ENCODE assay signal across 13 mouse cellular contexts in genomic region chr7:64505571-64505970, GRCm38 (mm10). TPM values are rescaled to one million over a fixed set of nuclear protein-coding genes. Genes with fewer than 3 reads are reported as not detected.
DNase-seq lines count a peak whose midpoint lies in the region; ATAC-seq lines count a peak whose summit lies in the region.
"Had no signal": no experiment of that assay in that cellular context is flagged by ENCODE, and none has a peak within 500 bp of the region (broad histone marks: within the 10 kb centered on the region; RNA-seq: fewer than 3 reads in every experiment).

No protein-coding gene starts in this region.

- H3K9ac ChIP-seq in midbrain, embryonic 11.5 days (ENCODE audit: low read length): no peak overlapping the region
- peak overlapping the region; percentile 22; the same call in 1 of the 2 replicates for H3K9ac ChIP-seq in hindbrain, embryonic 16.5 days (ENCODE audit: low read depth, low read length)
- no peak overlapping the region for H3K9ac ChIP-seq in neural tube, embryonic 14.5 days (replicated peaks; ENCODE audit: low read depth, low read length)
- H3K9ac ChIP-seq: liver, postnatal 0 days had no signal

- DNase-seq in cerebellum, adult 11 months: peak; percentile 18
- peak; percentile 35 for DNase-seq in midbrain, embryonic 11.5 days (ENCODE audit: low spot score, missing footprints)
- DNase-seq in midbrain, embryonic 10.5 days (ENCODE audit: low spot score): no peak
- no peak for DNase-seq in embryo, embryonic 10.5 days (ENCODE audit: low spot score)
- no peak for DNase-seq in lung, postnatal 36 days
- DNase-seq: heart, adult 2 months; liver, postnatal 0 days; thymus, postnatal 25 days had no signal

- no peak overlapping the region for H3K4me3 ChIP-seq in midbrain, embryonic 11.5 days (ENCODE audit: low read depth, low read length)
- H3K4me3 ChIP-seq in midbrain, embryonic 10.5 days: no peak overlapping the region
- no peak overlapping the region for H3K4me3 ChIP-seq in hindbrain, embryonic 16.5 days (ENCODE audit: low read length)
- H3K4me3 ChIP-seq in neural tube, embryonic 14.5 days (ENCODE audit: low read depth, low read length): no peak overlapping the region
- H3K4me3 ChIP-seq: heart, adult 2 months; myocyte had no signal

- no peak overlapping the region for H3K27ac ChIP-seq in midbrain, embryonic 11.5 days (ENCODE audit: low read depth, low read length)
- H3K27ac ChIP-seq in midbrain, embryonic 10.5 days (replicated peaks): no peak overlapping the region
- peak overlapping the region; percentile 17; the same call in 1 of the 2 replicates for H3K27ac ChIP-seq in hindbrain, embryonic 16.5 days (ENCODE audit: low read depth, low read length)
- 0 out of 2 replicates have a peak overlapping the region, but pooled peaks have one; percentile 4 for H3K27ac ChIP-seq in neural tube, embryonic 14.5 days (ENCODE audit: low read depth, low read length)
- H3K27ac ChIP-seq: heart, adult 2 months had no signal

- H3K27me3 ChIP-seq in midbrain, embryonic 11.5 days (ENCODE audit: control insufficient read depth, insufficient read depth, low read length): peaks cover 5% of the 10 kb centered on the region
- H3K27me3 ChIP-seq in midbrain, embryonic 10.5 days (ENCODE audit: low read depth, poor library complexity, severe bottlenecking): peaks cover 26% of the 10 kb centered on the region
- H3K27me3 ChIP-seq in hindbrain, embryonic 16.5 days (replicated peaks; ENCODE audit: control insufficient read depth, insufficient read depth, low read length): no peaks in the 10 kb centered on the region
- no peaks in the 10 kb centered on the region for H3K27me3 ChIP-seq in neural tube, embryonic 14.5 days (ENCODE audit: control insufficient read depth, insufficient read depth, low read length)

- WGBS in midbrain, embryonic 11.5 days: 87% methylated on average over 3 of the region's 3 CpGs
- WGBS in midbrain, embryonic 10.5 days: 87% methylated on average over 3 of the region's 3 CpGs
- 50% methylated on average over 3 of the region's 3 CpGs for WGBS in hindbrain, embryonic 16.5 days
- WGBS in neural tube, embryonic 14.5 days: 77% methylated on average over 3 of the region's 3 CpGs

- H3K4me2 ChIP-seq in midbrain, embryonic 11.5 days: no peak overlapping the region
- peak overlapping the region; percentile 34 for H3K4me2 ChIP-seq in hindbrain, embryonic 16.5 days (ENCODE audit: low read length)
- peak overlapping the region; percentile 24 for H3K4me2 ChIP-seq in neural tube, embryonic 14.5 days (ENCODE audit: low read depth, low read length)

- H3K36me3 ChIP-seq in midbrain, embryonic 11.5 days (ENCODE audit: control insufficient read depth, insufficient read depth, low read length): no peaks in the 10 kb centered on the region
- H3K36me3 ChIP-seq in midbrain, embryonic 10.5 days: no peaks in the 10 kb centered on the region
- no peaks in the 10 kb centered on the region for H3K36me3 ChIP-seq in hindbrain, embryonic 16.5 days (ENCODE audit: control insufficient read depth, insufficient read depth, low read length)
- no peaks in the 10 kb centered on the region for H3K36me3 ChIP-seq in neural tube, embryonic 14.5 days (ENCODE audit: control insufficient read depth, insufficient read depth, low read length)
- H3K36me3 ChIP-seq: G1E had no signal

- H3K9me3 ChIP-seq in midbrain, embryonic 11.5 days (ENCODE audit: control insufficient read depth, low read length): no peaks in the 10 kb centered on the region
- H3K9me3 ChIP-seq in midbrain, embryonic 10.5 days (replicated peaks): no peaks in the 10 kb centered on the region
- no peaks in the 10 kb centered on the region for H3K9me3 ChIP-seq in hindbrain, embryonic 16.5 days (ENCODE audit: control insufficient read depth, low read length)
- no peaks in the 10 kb centered on the region for H3K9me3 ChIP-seq in neural tube, embryonic 14.5 days (ENCODE audit: control insufficient read depth, low read length)

- H3K4me1 ChIP-seq in midbrain, embryonic 11.5 days (ENCODE audit: control insufficient read depth, insufficient read depth, low read length): peaks cover 14% of the 10 kb centered on the region
- H3K4me1 ChIP-seq in midbrain, embryonic 10.5 days: peaks cover 44% of the 10 kb centered on the region
- H3K4me1 ChIP-seq in hindbrain, embryonic 16.5 days (ENCODE audit: control insufficient read depth, insufficient read depth, low read depth, low read length): peaks cover 48% of the 10 kb centered on the region
- H3K4me1 ChIP-seq in neural tube, embryonic 14.5 days (ENCODE audit: control insufficient read depth, insufficient read depth, low read length): peaks cover 53% of the 10 kb centered on the region

- ATAC-seq in cerebellum, adult (ENCODE audit: insufficient number of reproducible peaks, low FRiP score, low TSS enrichment): no peak
- no peak for ATAC-seq in midbrain, embryonic 11.5 days (ENCODE audit: low FRiP score)
- ATAC-seq in hindbrain, embryonic 16.5 days: no peak
- ATAC-seq in neural tube, embryonic 14.5 days (ENCODE audit: low read depth): no peak
- ATAC-seq: liver, postnatal 0 days had no signal

RNA-seq across cellular contexts. Expression of gene Apba2, which starts 4.1 kb away (rescaled TPM):
- polyA plus RNA-seq in midbrain, embryonic 11.5 days (2014; fragmentation: Nextera tagmentation; extraction: Ambion mirVana): 68.3 and 82.4 TPM in 2 replicates
- 50.1 and 68.0 TPM in 2 replicates for polyA plus RNA-seq in midbrain, embryonic 10.5 days (2016; fragmentation: Nextera tagmentation; extraction: Ambion mirVana)
- 173 and 186 TPM in 2 replicates for polyA plus RNA-seq in hindbrain, embryonic 16.5 days (2015; fragmentation: Nextera tagmentation; extraction: Ambion mirVana)
- 166 and 171 TPM in 2 replicates for polyA plus RNA-seq in neural tube, embryonic 14.5 days (2014; fragmentation: Nextera tagmentation; extraction: Ambion mirVana)
- polyA plus RNA-seq: G1E; liver, postnatal 0 days; myocyte had no signal

Comparison
In these comparisons a context has a peak if more than half of its experiments do, and no peak if none do; other contexts are left out.
1. DNase-seq: peak in cerebellum, adult 11 months (single experiment) and midbrain, embryonic 11.5 days (single experiment); none in midbrain, embryonic 10.5 days (single experiment), embryo, embryonic 10.5 days (single experiment) and lung, postnatal 36 days (single experiment).
2. H3K27ac ChIP-seq: peak in hindbrain, embryonic 16.5 days (single experiment) and neural tube, embryonic 14.5 days (single experiment); none in midbrain, embryonic 11.5 days (single experiment) and midbrain, embryonic 10.5 days (single experiment).